Mouse (Mus musculus) thymus, adult 2 months (tissue): ENCODE measurements around the gene Pdpr. TPM values are rescaled to one million over a fixed set of nuclear protein-coding genes. Genes with fewer than 3 reads are reported as not detected.
A peak's percentile ranks its signal among the peaks of the same experiment; 100 is the strongest.
"Not testable (repeated sequence)": the region's sequence is repeated elsewhere in the genome, so short reads cannot be mapped to it uniquely, and the experiment has no call there.

ENCODE experiments used
- DNase-seq: peaks from one replicate; pipeline ENCODE4 v3.0.0; 2021
- H3K27ac ChIP-seq: fragments of 200-500 bp; 2 replicates; pipeline ENCODE4 v1.5.1; 2012; ENCODE audit warnings: low read length, control low read depth; ENCODE audit not compliant: control insufficient read depth, insufficient read depth
- H3K27me3 ChIP-seq: fragments of 200-500 bp; 2 replicates; pipeline ENCODE4 v1.6.1; 2012; ENCODE audit warnings: mild to moderate bottlenecking, low read length, moderate library complexity, mixed read lengths; ENCODE audit not compliant: control insufficient read depth, insufficient read depth
- H3K36me3 ChIP-seq: fragments of 200-500 bp; 2 replicates; pipeline ENCODE4 v1.6.1; 2012; ENCODE audit warnings: mild to moderate bottlenecking, low read length, moderate library complexity; ENCODE audit not compliant: control insufficient read depth, insufficient read depth
- H3K4me1 ChIP-seq: fragments of 200-500 bp; replicated peaks from 2 replicates; pipeline ENCODE4 v1.6.1; 2012; ENCODE audit warnings: low read length; ENCODE audit not compliant: control insufficient read depth, insufficient read depth
- H3K4me3 ChIP-seq: fragments of 200-500 bp; 2 replicates; pipeline ENCODE4 v1.5.1; 2012; ENCODE audit warnings: mild to moderate bottlenecking, low read length, control low read depth, moderate library complexity; ENCODE audit not compliant: control insufficient read depth, insufficient read depth
- CTCF ChIP-seq: fragments of 200-500 bp; IDR thresholded peaks from 2 replicates; pipeline ENCODE4 v1.5.1; 2012; ENCODE audit warnings: mild to moderate bottlenecking, control low read depth, low read length, moderate library complexity, borderline replicate concordance; ENCODE audit not compliant: control insufficient read depth, poor library complexity, insufficient read depth; ENCODE audit errors: extremely low read depth
- POLR2A ChIP-seq: fragments of 200-500 bp; IDR thresholded peaks from 2 replicates; pipeline ENCODE4 v1.6.1; 2012; ENCODE audit warnings: mild to moderate bottlenecking, low read length, control low read depth, moderate library complexity; ENCODE audit not compliant: control insufficient read depth, poor library complexity, insufficient read depth; ENCODE audit errors: extremely low read depth
- WGBS: fragments of 180-500 bp; shearing (Covaris S2); methylation state at CpG from one replicate; pipeline ENCODE4 v1.1.7; 2018; 5-methylcytosine and 5-hydroxymethylcytosine counted together
- polyA plus RNA-seq: library from polyadenylated mRNA; depleted of rRNA; stranded (reverse); fragments of >200 nt; gene quantifications from 2 replicates; pipeline ENCODE4 v1.2.3, GENCODE M21; 2012; rRNA removed

Pdpr gene
- polyA plus RNA-seq, 1 experiment = 19.8 TPM

DNA sequence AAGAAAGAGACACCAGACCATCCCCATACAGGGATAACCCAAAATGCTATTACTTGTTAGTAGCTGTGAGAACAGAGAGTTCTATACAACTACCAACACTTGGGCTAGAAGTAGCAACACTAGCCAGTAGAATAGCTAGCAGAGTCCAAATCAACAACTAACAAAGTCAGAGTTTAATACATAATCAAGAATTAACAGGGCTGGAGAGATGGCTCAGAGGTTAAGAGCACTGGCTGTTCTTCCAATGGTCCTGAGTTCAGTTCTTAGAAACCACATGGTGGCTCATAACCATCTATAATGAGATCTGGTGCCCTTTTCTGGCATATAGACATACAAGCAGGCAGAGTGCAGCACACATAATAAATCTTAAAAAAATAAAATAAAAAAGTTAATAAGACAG is 48.1 kb downstream of the Pdpr start:
- no peak for TF ChIP-seq POLR2A
- DNase-seq = no peak
- Histone ChIP-seq H3K27ac (no peak overlapping the region), H3K27me3 (no peaks in the 10 kb centered on the region), H3K4me3 (no peak overlapping the region), H3K4me1 (peaks cover 8% of the 10 kb centered on the region), H3K36me3 (peaks cover 12% of the 10 kb centered on the region; the same call in 1 of the 2 replicates)

DNA sequence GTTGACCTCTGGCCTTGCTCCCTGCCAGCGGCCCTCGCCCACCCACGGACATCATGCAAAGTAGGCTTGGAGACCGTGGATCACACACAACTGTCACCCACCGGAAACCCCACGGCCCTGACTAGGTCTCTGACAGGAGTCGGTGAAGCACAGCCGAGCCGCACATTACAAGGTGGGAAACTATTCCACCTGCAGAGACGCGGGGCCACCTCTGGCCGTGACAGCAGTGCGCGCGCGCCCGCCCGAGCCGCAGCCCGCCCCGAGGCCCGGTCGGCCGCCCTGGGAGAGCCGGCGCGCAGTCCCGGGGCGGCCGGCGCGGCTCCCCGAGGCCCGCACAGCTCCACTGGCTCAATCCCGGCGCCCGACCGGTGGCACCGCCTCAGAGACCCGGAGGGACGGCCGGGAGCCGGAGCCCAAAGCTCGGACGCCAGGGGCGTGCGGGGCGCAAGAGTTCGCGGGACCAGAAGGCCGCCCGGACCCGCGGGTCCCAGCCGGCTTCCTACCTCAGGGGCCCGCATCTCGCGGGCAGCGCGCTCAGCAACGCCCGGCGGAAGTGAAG is 50.5 kb downstream of the Pdpr start:
- H3K36me3 ChIP-seq, H3K27ac ChIP-seq, H3K27me3 ChIP-seq, H3K4me1 ChIP-seq: not testable (repeated sequence)
- under 1% methylated on average over 63 of the region's 63 CpGs for WGBS
- peak; percentile 35 for DNase-seq
- peak overlapping the region; percentile 99 for H3K4me3 ChIP-seq

DNA sequence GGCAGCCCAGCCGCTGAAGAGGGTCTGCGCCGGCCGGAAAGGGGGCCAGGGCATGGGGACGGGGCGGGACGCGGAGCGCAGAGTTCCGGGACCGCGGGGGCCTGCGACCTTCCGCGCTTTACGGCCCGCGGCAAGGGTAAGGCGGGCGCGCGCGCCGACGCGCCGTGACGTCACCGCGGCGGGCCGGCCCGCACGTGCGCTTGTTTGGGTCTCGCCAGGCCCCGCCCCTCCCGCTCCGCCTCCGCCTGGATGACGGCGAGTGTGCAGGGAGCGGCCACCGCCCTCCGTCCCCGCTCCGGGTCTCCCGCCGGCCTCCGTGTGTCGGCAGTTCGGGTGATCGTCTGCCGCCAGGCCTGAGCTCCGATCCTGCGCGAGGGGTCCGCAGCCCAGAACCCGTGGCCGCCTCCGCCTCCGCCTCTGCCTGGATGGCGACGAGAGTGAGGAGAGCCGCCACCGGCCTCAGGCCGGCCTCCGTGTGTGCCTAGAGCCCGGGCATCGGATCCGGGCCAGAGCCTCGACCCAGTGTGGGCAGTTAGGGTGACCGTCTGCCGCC is 51.1 kb downstream of the Pdpr start:
- not testable (repeated sequence) for H3K27me3 ChIP-seq, H3K27ac ChIP-seq, H3K4me1 ChIP-seq, H3K36me3 ChIP-seq
- DNase-seq = peak; percentile 92
- H3K4me3 ChIP-seq = peak overlapping the region; percentile 99
- under 1% methylated on average over 74 of the region's 74 CpGs for WGBS

DNA sequence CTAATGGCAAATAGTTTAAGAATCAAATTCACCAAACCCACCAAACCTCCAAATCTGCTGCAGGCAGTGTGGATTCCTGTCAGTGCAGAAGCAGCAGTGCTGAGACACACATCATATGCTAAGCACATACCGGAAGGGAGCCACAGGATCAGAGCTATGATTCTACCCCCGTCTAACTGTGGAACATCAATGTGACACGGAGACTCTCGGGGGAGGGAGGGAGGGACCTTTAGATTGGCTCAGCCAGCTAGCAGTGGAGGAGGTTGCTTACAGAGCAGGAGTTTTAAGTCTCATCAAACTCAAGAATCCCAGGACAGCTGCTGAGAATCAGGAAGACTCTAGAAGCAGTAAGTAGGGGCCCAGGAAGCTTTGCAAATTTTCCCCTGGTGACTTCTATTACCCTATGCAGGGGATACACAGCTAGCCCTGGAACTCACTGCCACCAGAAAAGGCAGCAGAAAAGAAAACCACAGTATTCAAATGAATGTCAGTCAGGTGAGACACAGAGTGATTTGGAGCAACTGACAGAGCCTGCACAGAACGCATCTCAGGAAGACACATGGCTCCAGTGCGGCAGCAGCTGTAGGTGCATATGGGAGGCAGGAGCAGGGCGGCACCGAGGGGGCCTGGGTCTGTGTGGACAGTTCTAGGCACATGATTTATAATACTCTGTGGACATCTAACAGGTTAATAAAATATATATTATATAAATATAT is 61.4 kb downstream of the Pdpr start:
- no peak overlapping the region for H3K27ac ChIP-seq
- H3K36me3 ChIP-seq = peaks cover 20% of the 10 kb centered on the region
- no peaks in the 10 kb centered on the region for H3K27me3 ChIP-seq
- DNase-seq = no peak
- 93% methylated on average over 8 of the region's 8 CpGs for WGBS
- TF ChIP-seq POLR2A = no peak
- TF ChIP-seq CTCF = no peak
- no peak overlapping the region for H3K4me3 ChIP-seq
- no peaks in the 10 kb centered on the region for H3K4me1 ChIP-seq

DNA sequence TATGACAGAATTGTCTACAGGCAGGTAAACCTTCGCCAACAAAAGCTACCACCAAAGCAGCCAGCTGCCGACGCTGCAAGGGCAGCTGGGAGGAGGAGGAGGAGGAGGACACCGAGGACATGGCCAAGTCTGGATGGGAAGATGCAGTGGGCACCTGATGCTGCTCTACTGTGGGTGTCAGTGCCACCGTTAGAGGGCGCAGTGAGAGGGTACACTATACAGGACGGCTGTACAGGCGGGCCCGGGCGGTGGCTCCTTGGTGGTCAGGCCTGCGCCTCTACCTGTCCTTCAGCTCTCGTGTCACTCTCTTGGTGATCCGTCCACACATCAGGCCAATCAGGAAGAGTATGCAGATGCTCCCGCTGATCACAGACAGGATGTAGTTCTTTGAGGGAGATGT is 63.2 kb downstream of the Pdpr start:
- no peak overlapping the region for H3K4me3 ChIP-seq
- peaks cover 34% of the 10 kb centered on the region for H3K36me3 ChIP-seq
- peak; percentile 49 for DNase-seq
- TF ChIP-seq CTCF = peak; percentile 74
- TF ChIP-seq POLR2A = no peak
- 75% methylated on average over 14 of the region's 14 CpGs for WGBS
- no peak overlapping the region for H3K27ac ChIP-seq
- H3K27me3 ChIP-seq = no peaks in the 10 kb centered on the region
- H3K4me1 ChIP-seq = no peaks in the 10 kb centered on the region

DNA sequence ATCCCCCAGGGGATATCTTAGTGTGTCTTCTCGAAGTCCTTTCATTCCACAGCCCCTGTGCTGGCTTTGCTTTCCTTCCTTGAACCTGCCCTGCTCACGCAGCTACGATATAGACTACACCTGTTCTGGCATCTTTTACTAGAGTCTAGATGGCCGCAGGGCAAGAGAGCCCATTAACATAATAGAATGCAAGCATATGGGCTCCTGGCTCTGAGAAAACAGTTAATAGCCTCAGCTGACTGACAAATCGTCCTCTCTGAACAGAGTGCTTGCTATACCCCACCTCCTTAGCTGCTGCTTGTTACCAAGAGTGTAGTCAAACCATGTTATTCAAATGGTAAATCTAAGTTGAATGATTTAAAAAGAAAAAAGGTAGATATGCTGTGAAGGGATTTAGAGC is 77.2 kb downstream of the Pdpr start:
- peaks cover 63% of the 10 kb centered on the region for H3K36me3 ChIP-seq
- H3K27ac ChIP-seq = no peak overlapping the region
- WGBS = 97% methylated on average over 5 of the region's 5 CpGs
- H3K27me3 ChIP-seq = no peaks in the 10 kb centered on the region
- no peak for TF ChIP-seq POLR2A
- TF ChIP-seq CTCF = no peak
- H3K4me3 ChIP-seq = no peak overlapping the region
- no peak for DNase-seq
- no peaks in the 10 kb centered on the region for H3K4me1 ChIP-seq

DNA sequence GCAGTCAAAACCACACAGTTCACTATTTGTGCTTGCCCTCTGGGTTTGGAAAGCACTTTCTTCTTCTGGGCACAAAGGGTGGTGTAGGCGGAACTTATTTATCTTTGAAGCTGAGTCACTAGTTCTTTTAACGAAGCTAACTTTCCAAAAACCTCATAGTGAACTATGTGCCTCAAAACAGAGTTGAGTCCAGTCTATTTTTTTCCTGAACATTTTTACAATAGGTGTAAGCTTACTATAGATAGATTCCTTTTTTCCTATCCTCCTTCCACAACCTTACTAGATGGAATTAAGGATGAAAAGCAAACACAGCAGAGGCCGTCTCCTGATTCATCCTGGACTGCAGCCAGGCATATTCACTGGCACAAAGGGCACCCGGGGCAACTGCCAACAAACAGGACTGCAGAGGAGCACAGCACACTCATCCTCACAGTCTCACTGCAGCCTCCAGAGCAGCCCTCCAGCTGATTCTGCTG is 91.1 kb downstream of the Pdpr start:
- 89% methylated on average over 4 of the region's 4 CpGs for WGBS
- no peaks in the 10 kb centered on the region for H3K27me3 ChIP-seq
- DNase-seq = no peak
- H3K4me1 ChIP-seq = no peaks in the 10 kb centered on the region
- no peak overlapping the region for H3K4me3 ChIP-seq
- H3K27ac ChIP-seq = no peak overlapping the region
- TF ChIP-seq POLR2A = no peak
- TF ChIP-seq CTCF = no peak
- peaks cover 43% of the 10 kb centered on the region for H3K36me3 ChIP-seq

Other genes starting within 250 kb of the Pdpr start
- gene Cog4, start 248.0 kb upstream of the Pdpr start, polyA plus RNA-seq = 34.0 and 38.3 TPM in 2 replicates
- gene Sf3b3, start 247.8 kb upstream of the Pdpr start, polyA plus RNA-seq = 78.5 and 82.0 TPM in 2 replicates
- 22.1 and 22.4 TPM in 2 replicates for gene Fuk, start 192.1 kb upstream of the Pdpr start, polyA plus RNA-seq
- gene St3gal2, start 174.7 kb upstream of the Pdpr start, polyA plus RNA-seq = 21.7 and 22.1 TPM in 2 replicates
- gene Ddx19a, start 96.8 kb upstream of the Pdpr start, polyA plus RNA-seq = 48.4 and 51.2 TPM in 2 replicates
- gene Ddx19b, start 62.9 kb upstream of the Pdpr start, polyA plus RNA-seq = 7.1 and 7.4 TPM in 2 replicates
- 27.4 and 29.5 TPM in 2 replicates for gene Aars, start 61.5 kb upstream of the Pdpr start, polyA plus RNA-seq
- gene Exosc6, start 38.3 kb upstream of the Pdpr start, polyA plus RNA-seq = 38.7 and 68.8 TPM in 2 replicates
- gene Clec18a, start 2.2 kb upstream of the Pdpr start, polyA plus RNA-seq = 0.04 and 0.11 TPM in 2 replicates
- gene Glg1, start 164.6 kb downstream of the Pdpr start, polyA plus RNA-seq = 44.9 and 45.3 TPM in 2 replicates
- gene Rfwd3, start 205.6 kb downstream of the Pdpr start, polyA plus RNA-seq = 30.9 and 37.7 TPM in 2 replicates
- 0.60 and 0.65 TPM in 2 replicates for gene Mlkl, start 243.5 kb downstream of the Pdpr start, polyA plus RNA-seq